Mouse (Mus musculus) megakaryocyte progenitor cell, adult 5-6 weeks (primary cell): ENCODE data around the gene Clip2. TPM values are rescaled to one million over a fixed set of nuclear protein-coding genes. Genes with fewer than 3 reads are reported as not detected.
"Not testable (repeated sequence)": the region's sequence is repeated elsewhere in the genome, so short reads cannot be mapped to it uniquely, and the experiment has no call there.

Experiments
- ATAC-seq: replicated peaks from 2 replicates; pipeline ENCODE4 v1.8.0; 2016; ENCODE audit warnings: mild to moderate bottlenecking, moderate TSS enrichment, inconsistent platforms; ENCODE audit not compliant: poor library complexity
- total RNA-seq, 2 experiments: library from RNA; stranded (forward) in 1 of 2; stranded (reverse) in 1 of 2; fragments of 157-497, 149-512 nt in 1 of 2; fragments of 200-1000 nt in 1 of 2; gene quantifications; 2 replicates each; pipeline versions ENCODE4 v1.2.3 to v1.2.4; 2015 to 2017

Clip2 gene
- total RNA-seq, 2 experiments from 2014 or later = 2.1 to 17.6 TPM

- ATAC-seq = no peak
These were observed 87.0 kb downstream of the Clip2 start for GRCm38 (mm10) chr5:134465197-134465596.

- no peak for ATAC-seq
These were observed 88.0 kb downstream of the Clip2 start for GRCm38 (mm10) chr5:134464225-134464624.

GRCm38 (mm10) chr5:134462731-134463130 lies 89.5 kb downstream of the Clip2 start:
- ATAC-seq = no peak

GRCm38 (mm10) chr5:134462316-134462715 lies 89.9 kb downstream of the Clip2 start:
- ATAC-seq = no peak

GRCm38 (mm10) chr5:134460546-134460945 lies 91.7 kb downstream of the Clip2 start:
- ATAC-seq = no peak

- ATAC-seq = no peak
These were observed 93.1 kb downstream of the Clip2 start for GRCm38 (mm10) chr5:134459096-134459495.

GRCm38 (mm10) chr5:134458416-134458815 lies 93.8 kb downstream of the Clip2 start:
- no peak for ATAC-seq

GRCm38 (mm10) chr5:134457371-134457770 lies 94.9 kb downstream of the Clip2 start:
- ATAC-seq = no peak

GRCm38 (mm10) chr5:134456503-134456962 lies 95.7 kb downstream of the Clip2 start, which contains the start of gene Gtf2ird1:
TSS of gene Gtf2ird1 (minus strand) at chr5:134456716.
- peak; percentile 82 for ATAC-seq

- ATAC-seq = peak; percentile 18; the same call in 1 of the 2 replicates
These were observed 96.3 kb downstream of the Clip2 start for GRCm38 (mm10) chr5:134455914-134456423.

- ATAC-seq = peak; percentile 14; the same call in 1 of the 2 replicates
These were observed 96.9 kb downstream of the Clip2 start for GRCm38 (mm10) chr5:134455186-134455895.

GRCm38 (mm10) chr5:134454421-134454820 lies 97.8 kb downstream of the Clip2 start:
- ATAC-seq = peak; percentile 25; the same call in 1 of the 2 replicates

- no peak for ATAC-seq
These were observed 98.7 kb downstream of the Clip2 start for GRCm38 (mm10) chr5:134453577-134453976.

- ATAC-seq = not testable (repeated sequence)
These were observed 105.5 kb downstream of the Clip2 start for GRCm38 (mm10) chr5:134446755-134447154.

- no peak for ATAC-seq
These were observed 106.3 kb downstream of the Clip2 start for GRCm38 (mm10) chr5:134445895-134446294.

- no peak for ATAC-seq
These were observed 106.9 kb downstream of the Clip2 start for GRCm38 (mm10) chr5:134445208-134445831.

- no peak for ATAC-seq
These were observed 107.8 kb downstream of the Clip2 start for GRCm38 (mm10) chr5:134444473-134444872.

- no peak for ATAC-seq
These were observed 110.2 kb downstream of the Clip2 start for GRCm38 (mm10) chr5:134442066-134442465.

GRCm38 (mm10) chr5:134441105-134441504 lies 111.1 kb downstream of the Clip2 start:
- no peak for ATAC-seq

- ATAC-seq = no peak
These were observed 112.1 kb downstream of the Clip2 start for GRCm38 (mm10) chr5:134440098-134440497.

GRCm38 (mm10) chr5:134439481-134439880 lies 112.8 kb downstream of the Clip2 start:
- ATAC-seq = no peak
